Mouse (Mus musculus) heart, adult 18-20 months (tissue): Measurements from ENCODE around the gene Dnajc3. TPM values are rescaled to one million over a fixed set of nuclear protein-coding genes. Genes with fewer than 3 reads are reported as not detected.

ENCODE experiments used
- DNase-seq, 2 experiments: peaks; one replicate each; pipeline ENCODE4 v3.0.0; 2021 to 2022; ENCODE audit warnings: mixed read lengths in 1 of 2
- total RNA-seq, 2 experiments: library from RNA; stranded (reverse); gene quantifications; 2 replicates each; pipeline ENCODE4 v1.2.3; 2021

Dnajc3 gene
- total RNA-seq, 2 experiments from 2014 or later, result 30.8 to 32.8 TPM

DNA sequence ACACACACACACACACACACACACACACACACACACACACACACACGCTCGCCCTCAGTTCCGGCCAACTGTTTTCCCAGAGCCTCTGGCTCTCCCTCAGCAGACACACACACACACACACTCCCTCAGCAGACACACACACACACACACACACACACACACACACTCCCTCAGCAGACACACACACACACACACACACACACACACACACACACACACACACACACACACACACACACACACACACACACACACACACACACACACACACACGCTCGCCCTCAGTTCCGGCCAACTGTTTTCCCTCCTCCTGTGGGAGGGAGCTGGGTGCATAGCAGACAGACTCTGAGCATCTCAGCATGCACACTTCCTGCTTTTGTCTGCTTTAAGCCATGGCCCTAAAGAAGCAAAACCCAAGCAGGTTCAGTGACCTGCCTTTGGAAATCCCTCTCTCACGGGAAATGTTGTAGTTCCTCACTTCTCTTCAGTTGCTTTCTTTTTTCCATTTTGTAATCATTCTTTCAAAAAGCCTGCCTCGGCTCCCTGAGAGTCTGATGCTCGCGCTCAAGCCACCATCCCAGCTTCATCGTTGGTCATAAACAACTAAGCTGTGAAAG is 44.8 kb downstream of the Dnajc3 start:
- peak; percentile 19 to 32 for DNase-seq

GRCm38 (mm10) chr14:118983396-118983795 is 45.6 kb downstream of the Dnajc3 start:
- no peak for DNase-seq

GRCm38 (mm10) chr14:118984161-118984560 is 46.4 kb downstream of the Dnajc3 start:
- DNase-seq, result no peak

GRCm38 (mm10) chr14:118986653-118987522 is 49.1 kb downstream of the Dnajc3 start:
- DNase-seq, result peak; percentile 41 to 87

DNA sequence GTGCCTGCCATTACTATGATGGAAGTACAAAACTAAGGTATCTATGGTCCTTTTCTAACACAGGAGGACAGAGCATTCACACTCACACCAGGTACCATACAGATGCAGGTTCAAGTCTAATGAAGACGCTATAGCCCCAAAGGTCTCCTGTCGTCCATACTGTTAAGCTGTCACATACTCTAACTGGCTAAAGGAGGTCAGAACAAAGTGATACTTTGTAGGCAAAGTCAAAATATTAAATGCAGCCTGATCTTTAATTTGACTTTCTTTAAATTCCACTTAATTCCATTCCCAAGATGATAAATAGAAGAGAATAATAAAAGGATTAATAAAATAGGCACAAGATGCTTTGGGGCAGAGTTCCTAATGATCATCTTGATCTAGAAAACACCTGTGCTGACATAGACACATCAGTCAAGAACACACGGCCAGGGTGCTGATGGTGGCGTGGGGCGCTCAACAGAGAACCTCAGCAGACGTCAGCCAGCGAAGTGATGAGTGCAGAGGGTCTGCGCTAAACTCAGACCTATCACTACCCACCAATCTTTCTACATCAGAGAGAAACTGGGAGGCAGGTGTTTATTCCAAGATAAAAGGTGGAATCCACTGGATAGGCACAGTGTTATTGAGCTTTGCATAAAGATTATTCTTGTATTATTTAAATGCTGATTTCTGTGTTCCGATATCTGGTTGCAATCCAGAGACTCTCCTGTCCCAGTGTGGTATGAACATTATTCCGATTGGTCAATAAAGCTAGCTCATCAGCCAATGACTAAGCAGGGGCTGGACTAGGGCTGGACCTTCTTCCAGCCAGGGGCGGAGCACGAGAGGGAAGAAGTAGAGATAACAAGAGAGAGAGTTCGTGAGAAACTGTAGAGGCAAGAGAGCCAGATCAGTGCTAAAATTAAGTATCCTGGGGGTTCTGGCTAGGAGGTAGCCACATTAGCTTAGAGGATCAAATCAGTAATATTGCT is 50.0 kb downstream of the Dnajc3 start:
- no peak for DNase-seq

DNA sequence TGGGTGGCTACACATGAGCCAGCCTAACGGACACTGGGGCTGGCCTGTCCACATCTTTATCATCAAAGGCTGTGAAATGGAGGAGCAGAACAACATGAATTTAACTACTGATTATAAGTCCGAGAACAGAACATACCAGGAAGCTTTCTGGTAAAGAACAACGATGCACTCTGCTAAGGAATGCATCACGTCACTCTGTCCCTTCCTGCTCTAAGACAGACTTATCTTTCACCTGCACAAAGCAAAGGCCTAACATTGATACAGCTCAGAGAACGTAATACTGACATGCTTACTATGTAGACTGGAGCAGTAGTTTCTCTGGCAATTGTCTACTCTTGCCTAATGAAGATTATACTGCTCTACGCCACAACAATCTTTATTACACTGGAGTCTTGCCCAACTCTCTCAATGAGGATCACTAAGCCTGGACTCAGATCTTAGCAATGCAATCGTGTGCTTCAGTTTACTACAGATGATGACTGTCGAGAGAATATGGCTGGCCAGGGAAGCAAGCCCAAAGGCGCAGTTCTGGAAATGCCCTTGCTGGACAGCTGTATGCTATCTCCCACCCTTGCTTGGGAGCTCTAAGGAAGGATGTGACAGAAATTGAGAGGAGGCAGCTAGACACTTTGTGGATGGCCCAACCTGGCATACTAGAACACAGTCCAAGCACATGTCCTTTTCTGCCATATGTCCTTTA is 57.6 kb downstream of the Dnajc3 start:
- DNase-seq, result no peak

DNA sequence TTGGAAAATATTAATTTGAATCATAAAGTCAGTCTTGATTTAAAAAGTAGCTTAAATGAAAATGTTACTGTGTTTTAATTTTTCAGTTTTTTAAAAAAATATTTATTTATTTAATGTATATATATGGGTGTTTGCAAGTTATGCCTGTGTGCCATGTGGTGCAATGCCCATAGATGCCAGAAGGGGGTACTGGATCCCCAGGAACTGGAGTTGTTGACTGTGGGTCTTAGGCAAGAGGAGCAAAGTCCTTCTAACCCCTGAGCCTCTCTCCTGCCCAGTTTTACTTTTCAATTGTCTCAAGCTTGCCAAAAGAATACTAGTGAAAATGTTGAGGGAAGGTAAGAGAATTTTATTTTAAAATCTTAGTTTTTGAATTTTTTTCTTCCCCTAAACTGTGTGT is 65.5 kb downstream of the Dnajc3 start:
- DNase-seq, result no peak

DNA sequence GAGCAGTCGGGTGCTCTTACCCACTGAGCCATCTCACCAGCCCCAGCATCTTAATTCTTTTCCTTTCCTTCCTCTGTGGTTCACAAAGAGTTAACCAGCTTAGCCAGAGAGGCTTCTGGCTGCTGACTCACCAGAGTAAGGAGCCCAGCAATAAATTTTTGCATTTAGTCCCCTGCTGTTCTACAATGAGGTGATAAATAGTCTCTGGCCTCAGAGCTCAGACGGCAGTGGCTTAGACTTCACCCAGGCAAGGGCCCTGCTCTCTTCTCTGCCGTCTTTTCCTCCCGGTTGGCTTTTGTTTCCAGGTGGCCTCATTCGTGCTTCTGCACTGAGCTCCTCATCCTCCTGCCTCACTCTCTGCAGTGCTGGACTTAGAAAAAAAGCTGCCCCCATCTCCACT is 68.1 kb downstream of the Dnajc3 start:
- no peak for DNase-seq

DNA sequence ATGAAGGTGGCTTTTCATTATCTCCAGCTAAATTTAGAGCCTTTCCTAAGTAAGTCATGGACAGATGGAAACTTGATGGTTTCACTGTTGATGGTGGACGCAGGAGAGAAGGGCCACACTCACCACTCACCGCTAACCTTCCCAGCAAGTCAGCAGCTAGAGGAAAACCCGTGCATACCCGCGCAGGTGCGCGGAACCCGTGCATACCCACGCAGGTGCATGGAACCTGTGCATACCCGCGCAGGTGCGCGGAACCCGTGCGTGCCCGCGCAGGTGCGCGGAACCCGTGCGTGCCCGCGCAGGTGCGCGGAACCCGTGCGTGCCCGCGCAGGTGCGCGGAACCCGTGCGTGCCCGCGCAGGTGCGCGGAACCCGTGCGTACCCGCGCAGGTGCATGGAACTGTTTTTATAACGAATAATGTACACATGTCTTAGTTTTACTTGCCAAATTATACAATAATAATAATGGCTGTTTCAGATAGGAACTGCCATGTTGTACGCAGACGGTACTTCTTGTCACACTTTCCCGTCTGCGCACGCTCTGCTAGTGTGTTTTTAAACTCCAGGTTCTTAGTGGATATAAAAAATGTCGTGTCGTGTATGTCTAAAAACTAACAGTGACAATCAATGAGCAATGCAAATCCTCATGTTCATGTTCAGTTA is 68.8 kb downstream of the Dnajc3 start:
- DNase-seq, result no peak

DNA sequence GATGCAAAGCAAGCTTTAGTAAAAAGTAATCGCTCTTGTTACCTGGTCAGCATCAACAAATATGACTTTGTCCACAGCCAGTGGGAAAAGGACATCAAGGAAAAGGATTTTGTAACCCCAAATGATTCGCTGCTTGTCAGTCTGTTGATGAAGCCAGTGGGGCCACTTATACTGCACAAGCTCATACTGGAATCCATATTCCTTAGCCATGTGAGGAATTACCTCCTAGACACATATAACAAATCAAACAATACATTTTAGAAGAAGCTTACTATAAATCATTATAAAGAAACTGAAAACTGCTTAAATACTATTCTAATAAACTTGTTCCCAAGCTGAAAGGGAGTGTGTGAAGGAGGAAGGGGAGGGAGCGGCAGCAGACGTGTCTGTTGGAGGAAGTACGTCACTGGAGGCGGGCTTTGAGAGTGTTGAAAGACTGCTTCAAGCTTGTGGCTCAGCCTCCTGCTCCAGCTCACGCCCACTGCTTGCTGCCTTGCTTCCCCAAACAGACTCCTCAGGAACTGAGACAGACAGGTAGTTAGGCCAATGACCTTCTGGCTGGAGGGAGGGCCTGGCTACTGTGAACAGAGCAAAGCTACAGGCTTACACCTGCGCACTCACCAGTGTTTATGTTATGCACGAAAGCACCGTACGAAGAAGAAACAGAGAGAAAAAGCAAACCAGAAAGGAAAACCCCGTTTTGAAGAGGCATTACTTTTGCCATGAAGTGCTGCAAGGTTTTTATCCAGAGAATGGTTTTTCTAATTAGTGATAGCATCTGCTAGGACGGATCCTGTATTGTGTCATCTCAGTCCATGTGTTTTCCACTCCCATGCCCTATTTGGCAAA is 69.6 kb downstream of the Dnajc3 start:
- DNase-seq, result peak; percentile 99 to 100

DNA sequence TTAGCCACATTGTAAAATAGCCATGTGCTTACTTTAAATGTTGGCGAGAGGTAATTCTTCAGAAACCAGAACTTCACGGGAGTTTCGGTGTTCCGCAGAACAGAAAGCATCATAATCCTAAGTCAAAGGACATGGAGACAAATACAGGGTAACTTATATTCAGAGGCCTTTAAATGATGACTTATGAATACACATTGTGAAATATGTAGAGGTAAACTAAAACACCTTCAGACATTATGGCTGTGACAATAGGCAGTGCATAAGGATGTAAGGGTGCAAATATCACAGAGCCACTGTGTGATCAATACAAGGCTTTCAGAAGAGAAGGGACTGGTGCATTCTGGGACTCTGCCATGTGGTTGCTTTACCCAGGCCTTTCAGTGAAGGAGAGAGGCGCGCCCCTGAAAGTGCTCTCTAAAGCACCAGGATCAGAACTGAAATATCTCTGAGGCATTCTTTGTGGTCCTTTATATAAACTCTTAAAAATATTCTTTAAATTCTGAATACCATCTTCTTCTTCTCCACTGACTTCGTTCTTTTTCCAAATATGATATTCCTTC is 70.3 kb downstream of the Dnajc3 start:
- no peak for DNase-seq

- no peak for DNase-seq
Observed at GRCm38 (mm10) chr14:119009531-119009930, 71.8 kb downstream of the Dnajc3 start.

GRCm38 (mm10) chr14:119012607-119013431 is 75.0 kb downstream of the Dnajc3 start:
- DNase-seq, result peak; percentile 15 to 19

DNA sequence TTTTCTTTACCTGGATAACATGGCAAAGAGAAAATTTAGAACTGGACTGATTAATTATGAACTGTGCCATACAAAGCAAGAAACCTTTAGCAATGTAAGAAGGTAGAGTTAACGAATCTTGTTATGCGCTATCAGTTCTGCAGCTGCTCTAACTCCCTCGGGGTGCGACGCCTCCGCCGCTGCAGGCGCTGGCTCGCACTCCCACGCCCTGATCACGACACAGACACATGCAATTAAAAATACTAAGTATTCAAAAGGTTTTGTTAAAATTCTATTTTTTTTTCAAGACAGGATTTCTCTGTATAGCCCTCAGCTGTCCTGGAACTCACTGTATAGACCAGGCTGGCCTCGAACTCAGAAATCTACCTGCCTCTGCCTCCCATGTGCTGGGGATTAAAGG is 75.8 kb downstream of the Dnajc3 start:
- no peak for DNase-seq

DNA sequence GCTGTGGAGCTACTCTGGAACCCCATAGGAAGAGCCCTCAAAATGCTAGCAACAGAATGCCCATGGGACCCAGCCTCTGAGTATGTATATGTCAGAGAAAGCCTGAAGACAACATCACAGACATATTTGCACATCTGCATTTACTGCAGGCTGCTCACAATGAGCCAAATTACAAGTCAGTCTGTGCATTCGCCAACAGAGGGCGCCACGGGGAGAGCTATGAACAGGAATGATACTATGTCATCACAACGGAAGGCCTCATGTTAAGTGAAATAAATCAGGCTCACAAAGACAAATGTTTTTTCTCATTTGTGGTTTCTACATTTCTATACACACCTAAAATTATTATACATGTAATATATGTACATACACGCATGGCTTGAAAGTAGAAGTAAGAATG is 88.1 kb downstream of the Dnajc3 start:
- peak in 1 of 2 experiments; percentile 15 for DNase-seq

- DNase-seq, result peak; percentile 55 to 76
Observed at GRCm38 (mm10) chr14:119027130-119027529, 89.4 kb downstream of the Dnajc3 start.

- no peak for DNase-seq
Observed at GRCm38 (mm10) chr14:119027675-119028253, 90.0 kb downstream of the Dnajc3 start.
